Mouse (Mus musculus) cerebellum, adult 2 months (tissue): Measurements from ENCODE around the gene Mast2. TPM values are rescaled to one million over a fixed set of nuclear protein-coding genes. Genes with fewer than 3 reads are reported as not detected.
A peak's percentile ranks its signal among the peaks of the same experiment; 100 is the strongest.

ENCODE experiments used
- DNase-seq, 2 experiments: peaks; one replicate each; pipeline ENCODE4 v3.0.0; 2021
- H3K27ac ChIP-seq: fragments of 200-500 bp; 2 replicates; pipeline ENCODE4 v1.5.1; 2012; ENCODE audit warnings: low read length, control low read depth, inconsistent platforms; ENCODE audit not compliant: insufficient read depth
- H3K27me3 ChIP-seq: fragments of 200-500 bp; 2 replicates; pipeline ENCODE4 v1.6.1; 2012; ENCODE audit warnings: inconsistent platforms, mild to moderate bottlenecking, low read length, moderate library complexity; ENCODE audit not compliant: control insufficient read depth, insufficient read depth
- H3K4me1 ChIP-seq: fragments of 200-500 bp; 2 replicates; pipeline ENCODE4 v1.6.1; 2011; ENCODE audit warnings: low read length; ENCODE audit not compliant: control insufficient read depth, insufficient read depth
- H3K4me3 ChIP-seq: fragments of 200-500 bp; replicated peaks from 2 replicates; pipeline ENCODE3; 2011; ENCODE audit warnings: mild to moderate bottlenecking, low read depth, low read length, control low read depth; ENCODE audit not compliant: insufficient read depth
- CTCF ChIP-seq: fragments of 200-500 bp; IDR thresholded peaks from 2 replicates; pipeline ENCODE4 v1.5.1; 2011; ENCODE audit warnings: low read depth, mild to moderate bottlenecking, control low read depth, low read length, moderate library complexity, borderline replicate concordance; ENCODE audit not compliant: insufficient read depth
- POLR2A ChIP-seq: fragments of 200-500 bp; IDR thresholded peaks from 2 replicates; pipeline ENCODE4 v1.6.1; 2011; ENCODE audit warnings: low read length, control low read depth, borderline replicate concordance; ENCODE audit not compliant: insufficient read depth
- WGBS: fragments of 180-500 bp; shearing (Covaris S2); methylation state at CpG from one replicate; pipeline ENCODE4 v1.1.7; 2018; 5-methylcytosine and 5-hydroxymethylcytosine counted together
- polyA plus RNA-seq: library from polyadenylated mRNA; depleted of rRNA; stranded (reverse); fragments of >200 nt; gene quantifications from 2 replicates; pipeline ENCODE4 v1.2.3, GENCODE M21; 2012

Mast2 gene
- polyA plus RNA-seq, 1 experiment = 79.2 TPM

- Histone ChIP-seq H3K27me3 (no peaks in the 10 kb centered on the region; the same call in 1 of the 2 replicates), H3K4me3 (peak overlapping the region; percentile 58), H3K27ac (peak overlapping the region; percentile 11; the same call in 1 of the 2 replicates), H3K4me1 (no peaks in the 10 kb centered on the region; the same call in 1 of the 2 replicates)
- 8% methylated on average over 7 of the region's 7 CpGs for WGBS
- TF ChIP-seq POLR2A (no peak), CTCF (no peak)
- no peak for DNase-seq
Observed at GRCm38 (mm10) chr4:116405276-116405954, 58.6 kb downstream of the Mast2 start.

DNA sequence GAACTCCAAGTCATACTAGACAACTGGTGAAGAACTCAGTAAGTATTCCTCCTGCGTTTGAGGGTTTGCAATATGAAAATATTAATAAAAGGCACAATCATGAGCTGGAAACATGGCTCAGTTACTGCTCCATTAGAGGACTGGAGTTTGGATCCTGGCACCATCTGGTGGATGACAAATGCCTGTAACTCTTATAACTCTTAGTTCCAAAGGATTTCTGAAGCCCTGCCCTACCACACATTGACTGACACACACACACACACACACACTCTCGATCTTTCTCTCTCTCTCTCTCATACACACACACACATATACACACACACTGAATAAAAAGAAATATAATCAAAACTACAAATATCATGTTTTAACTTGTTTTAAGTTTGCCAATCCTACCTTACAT is 60.1 kb downstream of the Mast2 start:
- Histone ChIP-seq H3K27me3 (no peaks in the 10 kb centered on the region; the same call in 1 of the 2 replicates), H3K4me1 (no peaks in the 10 kb centered on the region; the same call in 1 of the 2 replicates), H3K4me3 (no peak overlapping the region), H3K27ac (no peak overlapping the region)
- peak in 1 of 2 experiments; percentile 35 for DNase-seq
- WGBS = 34% methylated on average over 2 of the region's 2 CpGs
- no peak for TF ChIP-seq POLR2A
- TF ChIP-seq CTCF = peak; percentile 16; the same call in 1 of the 2 replicates

DNA sequence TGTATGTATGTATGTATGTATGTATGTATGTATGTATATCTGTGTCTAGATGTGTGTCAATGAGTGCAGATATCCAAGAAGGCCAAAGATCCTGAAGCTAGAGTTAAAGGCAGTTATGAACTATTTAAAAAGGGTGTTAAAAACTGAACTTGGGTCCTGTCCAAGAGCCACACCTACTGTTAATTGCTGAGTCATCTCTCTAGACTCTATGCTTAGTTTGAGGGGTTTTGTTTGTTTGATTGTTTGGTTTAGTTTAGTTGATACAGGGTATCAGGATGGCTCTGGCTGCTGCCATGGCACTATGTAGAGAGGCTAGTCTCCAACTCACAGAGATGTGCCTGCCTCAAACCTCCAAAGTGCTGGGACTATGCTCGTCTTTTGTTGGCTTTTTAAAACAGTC is 61.3 kb downstream of the Mast2 start:
- 100% methylated on average over 1 of the region's 1 CpGs for WGBS
- DNase-seq = no peak
- no peaks in the 10 kb centered on the region; the same call in 1 of the 2 replicates for H3K27me3 ChIP-seq
- TF ChIP-seq CTCF = no peak
- TF ChIP-seq POLR2A = no peak
- no peak overlapping the region for H3K27ac ChIP-seq
- H3K4me3 ChIP-seq = no peak overlapping the region
- no peaks in the 10 kb centered on the region; the same call in 1 of the 2 replicates for H3K4me1 ChIP-seq

DNA sequence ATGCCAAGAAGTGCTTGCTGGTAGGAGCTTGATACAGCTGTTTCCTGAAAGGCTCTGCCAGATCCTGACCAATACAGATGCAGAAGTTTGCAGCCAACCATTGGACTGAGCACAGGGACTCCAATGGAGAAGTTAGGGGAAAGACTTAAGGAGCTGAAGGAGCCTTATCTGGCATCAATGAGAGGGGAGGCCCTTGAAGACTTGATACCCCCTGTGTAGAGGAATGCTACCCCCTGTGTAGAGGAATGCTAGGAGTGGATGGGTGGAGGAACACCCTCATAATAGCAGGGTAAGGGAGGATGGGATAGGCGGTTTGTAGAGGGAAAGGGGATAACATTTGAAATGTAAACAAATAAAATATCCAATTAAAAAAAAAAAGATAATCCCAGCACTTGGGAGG is 65.9 kb downstream of the Mast2 start:
- Histone ChIP-seq H3K27me3 (no peaks in the 10 kb centered on the region), H3K4me1 (no peaks in the 10 kb centered on the region), H3K4me3 (no peak overlapping the region), H3K27ac (no peak overlapping the region)
- 60% methylated on average over 1 of the region's 1 CpGs for WGBS
- DNase-seq = no peak
- no peak for TF ChIP-seq POLR2A
- no peak for TF ChIP-seq CTCF

- WGBS = 39% methylated on average over 2 of the region's 2 CpGs
- TF ChIP-seq POLR2A (no peak), CTCF (no peak)
- DNase-seq = no peak
- Histone ChIP-seq H3K4me1 (no peaks in the 10 kb centered on the region), H3K27ac (no peak overlapping the region), H3K4me3 (no peak overlapping the region), H3K27me3 (no peaks in the 10 kb centered on the region)
Observed at GRCm38 (mm10) chr4:116377973-116378667, 85.9 kb downstream of the Mast2 start.

- no peak overlapping the region for H3K27ac ChIP-seq
- H3K27me3 ChIP-seq = no peaks in the 10 kb centered on the region
- no peak for TF ChIP-seq CTCF
- TF ChIP-seq POLR2A = no peak
- H3K4me1 ChIP-seq = peaks cover 3% of the 10 kb centered on the region; the same call in 1 of the 2 replicates
- 21% methylated on average over 1 of the region's 1 CpGs for WGBS
- H3K4me3 ChIP-seq = no peak overlapping the region
- peak; percentile 13 to 35 for DNase-seq
Observed at GRCm38 (mm10) chr4:116371676-116372075, 92.3 kb downstream of the Mast2 start.

GRCm38 (mm10) chr4:116358099-116358498 is 105.9 kb downstream of the Mast2 start:
- Histone ChIP-seq H3K27me3 (no peaks in the 10 kb centered on the region), H3K4me3 (no peak overlapping the region), H3K27ac (no peak overlapping the region), H3K4me1 (no peaks in the 10 kb centered on the region)
- TF ChIP-seq POLR2A (no peak), CTCF (peak; percentile 42; the same call in 1 of the 2 replicates)
- WGBS = 100% methylated on average over 1 of the region's 1 CpGs
- peak; percentile 8 to 15 for DNase-seq
